Mouse (Mus musculus) neural tube, embryonic 14.5 days (tissue): Measurements from ENCODE around the gene Fv1. TPM values are rescaled to one million over a fixed set of nuclear protein-coding genes. Genes with fewer than 3 reads are reported as not detected.
A peak's percentile ranks its signal among the peaks of the same experiment; 100 is the strongest.

Experiments
- ATAC-seq: fragments of 200-750 bp; cut with Nextera tagmentation; 2 replicates; pipeline ENCODE4 v1.8.0; 2017; ENCODE audit warnings: low read depth, mild to moderate bottlenecking, moderate TSS enrichment, moderate library complexity
- H3K27ac ChIP-seq: fragments of 300-500 bp; sonication (generic); 2 replicates; pipeline ENCODE4 v1.5.1; 2014; ENCODE audit warnings: low read depth, mild to moderate bottlenecking, control low read depth, low read length, moderate library complexity, mixed read lengths
- H3K27me3 ChIP-seq: fragments of 300-500 bp; sonication (generic); 2 replicates; pipeline ENCODE4 v1.6.1; 2014; ENCODE audit warnings: low read length; ENCODE audit not compliant: control insufficient read depth, insufficient read depth
- H3K36me3 ChIP-seq: fragments of 300-500 bp; sonication (generic); 2 replicates; pipeline ENCODE4 v1.6.1; 2014; ENCODE audit warnings: low read length, mixed read lengths; ENCODE audit not compliant: control insufficient read depth, insufficient read depth
- H3K4me1 ChIP-seq: fragments of 300-500 bp; sonication (generic); 2 replicates; pipeline ENCODE4 v1.6.1; 2014; ENCODE audit warnings: low read length; ENCODE audit not compliant: control insufficient read depth, insufficient read depth
- H3K4me2 ChIP-seq: fragments of 300-500 bp; sonication (generic); 2 replicates; pipeline ENCODE4 v1.6.1; 2014; ENCODE audit warnings: mild to moderate bottlenecking, low read depth, low read length, control low read depth
- H3K4me3 ChIP-seq: fragments of 300-500 bp; sonication (generic); 2 replicates; pipeline ENCODE4 v1.5.1; 2014; ENCODE audit warnings: low read depth, low read length, control low read depth, mixed read lengths
- H3K9ac ChIP-seq: fragments of 300-500 bp; sonication (generic); replicated peaks from 2 replicates; pipeline ENCODE4 v1.6.1; 2014; ENCODE audit warnings: low read depth, mild to moderate bottlenecking, control low read depth, low read length, mixed read lengths
- H3K9me3 ChIP-seq: fragments of 300-500 bp; sonication (generic); 2 replicates; pipeline ENCODE4 v1.6.1; 2016; ENCODE audit warnings: low read length; ENCODE audit not compliant: control insufficient read depth
- WGBS: fragments of 180-500 bp; shearing (Covaris S2); extraction: QIAGEN DNeasy Blood & Tissue Kit; methylation state at CpG from one replicate; pipeline ENCODE4 v1.1.7; 2014; 5-methylcytosine and 5-hydroxymethylcytosine counted together
- polyA plus RNA-seq: library from polyadenylated mRNA; unstranded; fragments of >200 nt; fragmentation: Nextera tagmentation; extraction: Ambion mirVana; gene quantifications from 2 replicates; pipeline ENCODE4 v1.2.1, GENCODE M21; 2014

Gene Fv1
- polyA plus RNA-seq, 1 experiment from 2014 or later = 7.4 TPM

DNA sequence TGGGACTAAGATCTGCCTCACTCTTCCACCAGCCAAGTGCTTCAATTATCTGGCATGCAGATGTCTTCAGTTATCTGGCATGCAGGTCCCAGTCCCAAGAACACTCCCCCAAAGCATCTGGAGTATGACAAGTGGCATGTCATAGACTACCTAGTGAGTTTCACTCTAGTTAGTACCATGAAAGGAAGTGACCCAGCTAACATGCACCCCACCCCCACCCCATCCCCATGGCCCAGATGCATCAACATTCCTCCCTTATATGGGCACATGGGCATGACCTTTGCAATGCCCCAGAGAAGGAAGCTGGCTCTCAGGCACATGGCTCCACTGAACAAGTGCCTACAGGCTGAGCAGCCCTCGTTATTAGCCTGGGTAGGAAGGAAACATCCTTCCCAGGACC lies 27.6 kb downstream of the Fv1 start:
- Histone ChIP-seq H3K36me3 (peaks cover 54% of the 10 kb centered on the region), H3K27ac (no peak overlapping the region), H3K4me3 (no peak overlapping the region), H3K4me1 (no peaks in the 10 kb centered on the region), H3K4me2 (no peak overlapping the region), H3K27me3 (no peaks in the 10 kb centered on the region), H3K9me3 (no peaks in the 10 kb centered on the region), H3K9ac (no peak overlapping the region)
- ATAC-seq = no peak
- WGBS = 67% methylated on average over 1 of the region's 1 CpGs

DNA sequence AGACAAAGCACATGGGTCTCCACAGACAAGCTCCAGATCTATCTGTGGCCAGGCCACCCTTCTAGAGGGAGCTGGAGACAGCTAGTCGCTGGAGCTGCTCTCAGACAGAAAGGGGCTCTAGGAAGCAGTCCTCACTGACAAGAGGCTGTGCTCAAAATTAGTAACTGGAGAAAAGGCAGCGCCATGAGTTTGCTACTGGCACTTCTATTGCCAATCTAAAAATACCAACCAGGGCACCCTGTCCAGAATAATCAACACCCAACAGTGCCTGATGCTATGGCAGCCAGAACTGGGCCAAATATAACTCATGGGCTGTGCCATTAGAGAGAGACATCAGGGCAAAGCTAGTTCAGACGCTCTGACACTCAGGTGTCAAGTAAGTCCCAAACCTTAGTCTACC lies 28.6 kb downstream of the Fv1 start:
- Histone ChIP-seq H3K27me3 (no peaks in the 10 kb centered on the region), H3K36me3 (peaks cover 54% of the 10 kb centered on the region), H3K4me3 (no peak overlapping the region), H3K27ac (no peak overlapping the region), H3K4me2 (no peak overlapping the region), H3K4me1 (no peaks in the 10 kb centered on the region), H3K9me3 (no peaks in the 10 kb centered on the region), H3K9ac (no peak overlapping the region)
- 92% methylated on average over 3 of the region's 3 CpGs for WGBS
- ATAC-seq = no peak

DNA sequence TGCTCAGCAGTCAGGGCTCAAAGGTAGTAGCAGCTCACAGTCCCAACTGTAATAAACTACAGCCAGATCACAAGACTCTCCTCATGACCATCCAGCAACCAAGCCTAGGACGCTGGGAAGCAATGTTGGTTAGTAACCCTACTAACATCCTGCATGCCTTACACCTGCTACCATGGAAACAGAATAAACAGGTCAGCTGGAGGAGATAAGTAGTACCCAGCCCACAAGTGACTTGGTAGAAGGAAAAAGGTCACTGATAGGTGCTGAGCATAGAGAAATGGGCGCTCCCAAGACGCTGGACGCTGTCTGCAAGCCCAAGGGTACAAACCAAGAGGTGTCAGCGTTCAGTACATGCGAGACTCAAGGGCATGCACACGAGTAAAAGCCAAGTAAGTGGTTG lies 31.7 kb downstream of the Fv1 start:
- no peak overlapping the region for H3K27ac ChIP-seq
- peaks cover 9% of the 10 kb centered on the region; the same call in 1 of the 2 replicates for H3K4me1 ChIP-seq
- no peak for ATAC-seq
- H3K9ac ChIP-seq = no peak overlapping the region
- no peak overlapping the region for H3K4me3 ChIP-seq
- no peak overlapping the region for H3K4me2 ChIP-seq
- WGBS = 89% methylated on average over 7 of the region's 7 CpGs
- no peaks in the 10 kb centered on the region for H3K27me3 ChIP-seq
- H3K36me3 ChIP-seq = peaks cover 43% of the 10 kb centered on the region
- H3K9me3 ChIP-seq = no peaks in the 10 kb centered on the region

DNA sequence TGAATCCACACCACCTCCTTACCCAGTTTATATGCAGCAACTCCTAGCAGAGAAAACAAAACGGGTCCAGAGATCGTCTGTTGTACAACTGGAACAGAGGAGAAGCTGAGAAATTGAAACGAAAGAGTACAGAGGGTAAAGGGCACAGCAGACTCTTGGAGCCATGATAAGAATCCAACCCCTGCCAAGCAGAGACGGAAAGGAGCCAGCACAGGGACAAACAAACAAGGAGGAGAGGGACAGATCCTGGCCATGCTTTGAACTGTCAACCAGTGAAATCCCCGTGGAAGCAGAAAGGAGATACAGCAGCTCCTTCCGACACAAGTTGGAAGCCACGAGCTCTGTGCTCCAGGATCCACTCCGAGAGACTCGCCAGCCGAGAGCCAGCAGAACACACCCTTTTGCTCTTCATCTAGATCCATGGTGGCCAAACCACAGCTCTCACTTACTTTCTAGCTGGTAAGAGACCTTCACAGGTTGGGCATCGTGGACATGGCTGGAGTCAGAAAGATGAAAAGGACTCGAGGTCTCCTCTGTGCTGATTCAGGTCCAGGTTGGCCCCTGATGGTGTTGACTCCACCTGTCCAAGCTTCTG lies 34.2 kb downstream of the Fv1 start:
- peaks cover 22% of the 10 kb centered on the region for H3K36me3 ChIP-seq
- no peak overlapping the region for H3K4me2 ChIP-seq
- ATAC-seq = no peak
- no peak overlapping the region for H3K9ac ChIP-seq
- H3K9me3 ChIP-seq = no peaks in the 10 kb centered on the region
- no peak overlapping the region for H3K27ac ChIP-seq
- WGBS = 93% methylated on average over 12 of the region's 12 CpGs
- no peaks in the 10 kb centered on the region for H3K27me3 ChIP-seq
- peaks cover 9% of the 10 kb centered on the region; the same call in 1 of the 2 replicates for H3K4me1 ChIP-seq
- no peak overlapping the region for H3K4me3 ChIP-seq

DNA sequence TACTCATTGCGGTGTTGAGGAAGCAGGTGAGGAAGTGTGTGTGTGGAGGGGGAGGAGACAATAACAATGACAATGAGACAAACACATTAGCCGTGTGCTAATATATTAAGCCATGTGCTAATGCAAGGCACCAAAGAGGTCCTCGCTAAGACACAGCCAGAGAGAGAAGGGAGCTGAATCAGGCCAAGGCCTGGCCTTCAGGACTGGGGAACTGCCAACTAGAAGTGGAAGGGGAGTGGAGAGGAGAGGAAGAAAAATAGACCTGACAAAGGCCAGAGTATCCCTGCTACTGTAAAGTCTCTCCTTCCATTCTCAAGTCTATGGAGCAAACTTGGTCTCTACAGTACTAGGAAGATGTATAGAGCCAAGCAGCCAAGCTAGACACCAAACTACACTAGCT lies 34.8 kb downstream of the Fv1 start:
- 82% methylated on average over 3 of the region's 3 CpGs for WGBS
- no peak for ATAC-seq
- Histone ChIP-seq H3K4me1 (peaks cover 9% of the 10 kb centered on the region; the same call in 1 of the 2 replicates), H3K9me3 (no peaks in the 10 kb centered on the region), H3K4me3 (peak overlapping the region; percentile 88), H3K27ac (no peak overlapping the region), H3K36me3 (peaks cover 16% of the 10 kb centered on the region), H3K27me3 (no peaks in the 10 kb centered on the region), H3K9ac (peak overlapping the region; percentile 82; the same call in 1 of the 2 replicates), H3K4me2 (peak overlapping the region; percentile 61)

DNA sequence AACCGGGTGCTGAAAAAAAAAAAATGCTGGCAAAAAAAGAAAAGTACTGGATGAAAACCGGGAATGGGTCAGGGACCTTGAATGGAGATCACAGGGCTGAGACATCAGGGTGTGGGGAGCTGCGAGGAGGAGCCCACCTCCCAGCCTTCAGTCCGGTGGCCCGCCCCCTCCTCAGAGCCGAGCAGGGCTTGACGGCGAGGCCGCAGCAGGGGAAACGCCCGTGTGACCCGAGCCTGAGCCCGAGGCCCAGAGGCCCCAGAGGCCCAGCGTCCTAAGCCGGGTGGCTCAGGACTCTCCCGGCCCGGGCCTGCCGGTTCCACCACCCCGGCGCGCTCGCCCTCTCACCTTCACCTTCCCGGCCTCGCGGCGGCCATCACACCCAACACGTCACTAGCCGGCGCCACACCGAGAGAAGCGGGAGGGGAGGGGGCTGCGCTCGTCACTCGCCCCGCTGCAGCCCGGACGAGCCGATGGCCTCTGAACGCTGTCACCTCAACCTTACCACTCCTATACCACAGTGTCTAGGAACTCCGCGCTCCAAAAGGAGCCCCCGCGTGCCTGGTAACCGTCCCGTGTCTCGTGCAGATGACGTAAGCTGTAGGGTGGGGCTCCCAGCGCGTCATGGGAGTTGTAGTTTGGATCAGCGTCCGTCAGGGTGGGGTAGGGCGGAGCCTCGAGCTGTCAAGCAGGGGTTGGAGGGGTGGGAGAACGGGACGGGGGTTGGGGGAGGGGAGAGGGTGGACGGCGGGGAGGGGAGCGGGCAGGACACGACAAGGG lies 35.7 kb downstream of the Fv1 start, which contains the start of gene Mfn2:
Gene Mfn2, minus strand, starts transcription at position 392 of the 777 bp plus-strand sequence.
- Histone ChIP-seq H3K36me3 (peaks cover 10% of the 10 kb centered on the region), H3K9ac (peak within 1 kb of the TSS; percentile 82), H3K9me3 (no peaks in the 10 kb centered on the region), H3K4me2 (peak within 1 kb of the TSS; percentile 62), H3K4me3 (peak within 1 kb of the TSS; percentile 88), H3K27me3 (no peaks in the 10 kb centered on the region), H3K4me1 (peaks cover 9% of the 10 kb centered on the region; the same call in 1 of the 2 replicates), H3K27ac (peak within 1 kb of the TSS; percentile 82)
- WGBS = under 1% methylated on average over 58 of the region's 59 CpGs
- peak; percentile 91 for ATAC-seq

DNA sequence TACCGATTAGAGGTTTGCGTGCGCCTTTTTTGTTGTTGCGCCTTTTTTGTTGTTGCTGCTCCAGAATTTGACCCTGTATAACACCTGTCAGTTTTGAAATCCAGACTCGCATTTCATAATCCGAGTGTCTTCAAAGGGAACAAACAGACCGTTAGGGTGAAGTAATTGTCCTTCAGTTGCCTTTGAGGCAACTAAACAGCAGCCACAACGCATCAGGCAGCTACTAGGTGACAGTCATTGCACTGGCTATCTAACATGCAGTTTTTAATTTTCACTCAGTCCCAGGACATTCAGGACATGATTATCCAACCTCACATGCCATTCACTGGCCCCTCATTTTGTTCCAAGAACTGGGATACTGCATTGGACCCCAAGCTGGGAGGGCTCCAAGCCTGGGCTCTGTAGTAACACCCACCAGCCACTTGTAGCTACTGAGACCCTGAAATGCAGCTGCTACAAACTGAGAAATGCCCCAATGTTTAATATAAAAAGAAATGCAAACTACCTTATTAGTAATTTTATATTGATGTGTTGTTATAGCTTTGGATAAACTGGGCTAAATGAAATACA lies 36.4 kb downstream of the Fv1 start:
- peak overlapping the region; percentile 82; the same call in 1 of the 2 replicates for H3K9ac ChIP-seq
- H3K36me3 ChIP-seq = peaks cover 10% of the 10 kb centered on the region
- WGBS = 1% methylated on average over 8 of the region's 8 CpGs
- H3K4me2 ChIP-seq = peak overlapping the region; percentile 62
- H3K4me1 ChIP-seq = peaks cover 9% of the 10 kb centered on the region; the same call in 1 of the 2 replicates
- no peaks in the 10 kb centered on the region for H3K9me3 ChIP-seq
- peak overlapping the region; percentile 39; the same call in 1 of the 2 replicates for H3K27ac ChIP-seq
- peak; percentile 33; the same call in 1 of the 2 replicates for ATAC-seq
- peak overlapping the region; percentile 88 for H3K4me3 ChIP-seq
- no peaks in the 10 kb centered on the region for H3K27me3 ChIP-seq

DNA sequence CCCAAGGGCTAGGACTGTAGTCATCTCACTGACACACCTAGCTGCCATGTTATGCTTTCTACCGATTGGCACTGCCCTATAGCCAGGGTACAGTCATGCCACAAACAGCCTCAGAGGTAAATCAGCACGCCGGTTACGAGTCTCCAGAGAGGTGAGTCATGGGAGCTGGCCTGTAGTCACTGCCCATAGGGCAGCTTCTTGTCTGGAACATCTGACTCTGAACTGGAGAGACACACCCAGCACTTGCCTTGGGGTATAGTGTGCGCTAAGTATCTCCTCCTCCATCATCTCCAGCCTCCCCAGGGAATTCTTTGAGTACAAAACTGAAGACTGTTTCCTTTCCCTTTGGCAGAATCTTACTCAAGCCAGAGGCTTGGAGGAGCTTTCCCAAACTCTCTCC lies 37.5 kb downstream of the Fv1 start:
- no peak overlapping the region for H3K4me2 ChIP-seq
- no peak for ATAC-seq
- no peaks in the 10 kb centered on the region for H3K9me3 ChIP-seq
- H3K27ac ChIP-seq = no peak overlapping the region
- H3K9ac ChIP-seq = no peak overlapping the region
- no peak overlapping the region for H3K4me3 ChIP-seq
- no peaks in the 10 kb centered on the region for H3K27me3 ChIP-seq
- 79% methylated on average over 5 of the region's 5 CpGs for WGBS
- H3K36me3 ChIP-seq = peaks cover 3% of the 10 kb centered on the region; the same call in 1 of the 2 replicates
- peaks cover 9% of the 10 kb centered on the region; the same call in 1 of the 2 replicates for H3K4me1 ChIP-seq

DNA sequence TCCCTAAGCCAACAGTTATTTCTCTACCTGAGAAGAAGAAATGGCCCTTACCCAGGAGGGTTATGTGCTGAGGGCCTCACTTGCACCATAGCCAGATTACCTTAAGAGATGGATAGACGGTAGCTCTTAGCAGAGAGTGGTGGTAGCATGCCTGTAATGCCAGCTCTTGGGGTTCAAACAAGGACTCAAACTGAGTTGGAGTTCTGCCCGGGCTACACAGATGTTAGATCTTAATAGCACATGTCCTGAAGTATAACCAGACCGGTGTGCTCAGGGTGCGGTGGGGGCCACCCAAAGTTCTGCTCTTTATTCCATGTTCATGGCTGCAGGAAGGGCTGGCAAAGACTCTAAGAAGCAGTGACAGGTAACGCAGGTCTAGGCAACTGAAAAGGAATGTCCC lies 40.7 kb downstream of the Fv1 start:
- Histone ChIP-seq H3K9ac (no peak overlapping the region), H3K27ac (no peak overlapping the region), H3K36me3 (no peaks in the 10 kb centered on the region), H3K4me1 (0 out of 2 replicates have a peak, but pooled peaks cover 3% of the 10 kb centered on the region), H3K27me3 (no peaks in the 10 kb centered on the region), H3K9me3 (no peaks in the 10 kb centered on the region), H3K4me3 (no peak overlapping the region), H3K4me2 (no peak overlapping the region)
- WGBS = 91% methylated on average over 5 of the region's 5 CpGs
- no peak for ATAC-seq
